Mouse (Mus musculus) ES-E14 (cell line): ENCODE measurements at regions not wholly inside any gene's neighbourhood (a gene's known extent, or its start where the extent isn't known, plus 50 kb on each side); places are given as distances from the start of the nearest gene placed in this dataset.

ENCODE experiments used
- DNase-seq: peaks from one replicate; pipeline ENCODE4 v3.0.0-alpha.2; 2013; ENCODE audit warnings: low read depth, low spot score
- H3K27ac ChIP-seq: 2 replicates; pipeline ENCODE4 v1.5.1; 2012; ENCODE audit warnings: low read depth, mild to moderate bottlenecking, low read length, moderate library complexity, mixed read lengths; ENCODE audit not compliant: poor library complexity, insufficient read depth, severe bottlenecking
- H3K36me3 ChIP-seq: 2 replicates; pipeline ENCODE4 v1.6.1; 2012; ENCODE audit warnings: mild to moderate bottlenecking, low read length, moderate library complexity, mixed read lengths; ENCODE audit not compliant: control insufficient read depth, poor library complexity, insufficient read depth, severe bottlenecking
- H3K4me1 ChIP-seq, 2 experiments: fragments of 150-350 bp in 1 of 2; sonication (generic) in 1 of 2; 2 replicates each; pipeline ENCODE4 v1.6.1; 2012; ENCODE audit warnings: low read length in 2 of 2, mild to moderate bottlenecking in 1 of 2, mixed read lengths in 1 of 2; ENCODE audit not compliant: control insufficient read depth in 2 of 2, insufficient read depth in 2 of 2, poor library complexity in 1 of 2
- H3K4me3 ChIP-seq, 2 experiments: fragments of 150-350 bp in 1 of 2; sonication (generic) in 1 of 2; 2 replicates each; pipeline ENCODE4 v1.5.1; 2012; ENCODE audit warnings: low read length in 2 of 2, low read depth in 1 of 2, mild to moderate bottlenecking in 1 of 2, mixed read lengths in 1 of 2; ENCODE audit not compliant: insufficient read depth in 1 of 2, poor library complexity in 1 of 2, severe bottlenecking in 1 of 2
- H3K9ac ChIP-seq: 2 replicates; pipeline ENCODE4 v1.6.1; 2012; ENCODE audit warnings: low read depth, mild to moderate bottlenecking, low read length, mixed read lengths; ENCODE audit not compliant: poor library complexity, insufficient read depth, severe bottlenecking
- H3K9me3 ChIP-seq: fragments of 150-350 bp; sonication (generic); 2 replicates; pipeline ENCODE4 v1.6.1; 2012; ENCODE audit warnings: low read depth, mild to moderate bottlenecking, low read length; ENCODE audit not compliant: control insufficient read depth, insufficient read depth
- CHD2 ChIP-seq: IDR thresholded peaks from 2 replicates; pipeline ENCODE4 v1.6.1; 2014; ENCODE audit warnings: mild to moderate bottlenecking, low read depth, low read length, inconsistent platforms
- HCFC1 ChIP-seq: IDR thresholded peaks from 2 replicates; pipeline ENCODE4 v1.6.1; 2012; ENCODE audit warnings: low read length, inconsistent platforms, borderline replicate concordance; ENCODE audit not compliant: insufficient read depth
- MAFK ChIP-seq: IDR thresholded peaks from 2 replicates; pipeline ENCODE4 v1.6.1; 2014; ENCODE audit warnings: mild to moderate bottlenecking, low read depth, low read length, inconsistent platforms; ENCODE audit not compliant: insufficient read depth
- ZC3H11A ChIP-seq: IDR thresholded peaks from 2 replicates; pipeline ENCODE4 v1.6.1; 2012; ENCODE audit warnings: low read depth, mild to moderate bottlenecking, inconsistent platforms, low read length, borderline replicate concordance
- ZNF384 ChIP-seq: IDR thresholded peaks from 2 replicates; pipeline ENCODE4 v1.6.1; 2012; ENCODE audit warnings: low read depth, low read length, inconsistent platforms
- in situ Hi-C, 2 experiments: fragments of 600-800 bp; cut with MboI; formaldehyde crosslinking; loops; one replicate each; pipeline ENCODE4 v1.15.1; 2025; ENCODE audit warnings: low sequenced_read_pairs in 2 of 2, inconsistent platforms in 1 of 2; ENCODE audit not compliant: unreplicated experiment in 2 of 2

DNA sequence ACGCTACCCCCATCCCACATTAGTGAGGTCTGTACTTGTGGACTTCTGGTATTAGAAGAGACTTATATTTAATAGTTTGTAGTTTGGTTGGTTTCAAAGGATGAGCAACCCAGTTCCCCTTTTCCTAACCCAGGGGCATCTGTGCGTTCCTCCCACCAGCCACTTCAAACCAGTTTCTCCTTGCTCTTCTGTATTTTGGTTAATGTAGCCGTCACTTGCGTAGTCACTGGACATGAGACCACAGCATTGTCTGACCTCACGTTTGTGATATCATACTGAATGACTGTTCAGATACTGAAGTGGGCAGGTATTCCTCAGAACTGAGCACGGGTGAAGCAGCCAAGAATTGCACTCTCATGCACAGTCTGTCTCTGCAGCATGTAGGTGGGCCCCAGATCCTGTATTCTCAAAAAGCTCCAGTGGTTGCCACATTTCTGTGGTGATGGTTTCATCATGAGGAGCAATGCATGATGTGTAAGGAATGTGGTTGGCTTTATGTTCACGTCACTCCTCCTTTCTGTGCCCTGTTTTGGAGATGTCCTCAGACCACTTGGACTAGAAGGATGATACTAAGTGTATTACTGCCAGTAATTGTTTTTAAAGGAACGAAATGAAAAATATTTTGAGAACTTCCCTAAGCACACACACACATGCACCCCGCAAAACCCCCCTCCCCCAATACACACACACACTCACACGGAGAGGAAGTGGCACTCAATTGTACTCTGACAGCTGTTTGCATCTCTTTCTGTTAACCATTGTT is 335.2 kb upstream of the Satb1 start:
- TF ChIP-seq HCFC1 (no peak), MAFK (no peak), CHD2 (no peak), ZNF384 (no peak), ZC3H11A (no peak)
- Histone ChIP-seq H3K9ac (no peak overlapping the region), H3K27ac (no peak overlapping the region), H3K36me3 (no peaks in the 10 kb centered on the region), H3K4me1 (no peaks in the 10 kb centered on the region), H3K9me3 (no peaks in the 10 kb centered on the region), H3K4me3 (no peak overlapping the region)
- DNase-seq: no peak
- in situ Hi-C loops: no loop called here

DNA sequence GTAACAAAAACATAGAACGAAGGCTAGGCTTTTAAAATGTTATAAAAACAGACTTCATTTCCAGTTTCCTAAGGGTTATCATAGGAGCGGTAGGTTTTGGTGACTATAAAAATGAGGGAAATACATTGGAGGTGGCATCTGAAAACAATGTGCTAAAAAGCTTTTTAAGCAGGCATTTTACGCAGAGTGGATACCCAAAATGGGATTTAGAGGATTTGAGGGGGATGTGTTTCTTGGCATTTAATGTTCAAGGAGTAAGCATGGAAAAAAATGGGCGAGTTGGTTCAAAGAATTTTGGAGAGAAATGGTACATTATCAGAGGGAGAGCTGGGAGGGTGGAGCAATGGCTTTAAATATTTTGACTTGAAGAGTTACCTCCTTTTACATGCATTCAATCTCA is 334.6 kb upstream of the Satb1 start:
- Histone ChIP-seq H3K4me1 (no peaks in the 10 kb centered on the region), H3K4me3 (no peak overlapping the region), H3K9me3 (no peaks in the 10 kb centered on the region), H3K36me3 (no peaks in the 10 kb centered on the region), H3K27ac (no peak overlapping the region), H3K9ac (no peak overlapping the region)
- in situ Hi-C loops: no loop called here
- no peak for DNase-seq
- no peak for TF ChIP-seq CHD2
- TF ChIP-seq MAFK: no peak
- TF ChIP-seq ZC3H11A: no peak
- no peak for TF ChIP-seq HCFC1
- TF ChIP-seq ZNF384: no peak

DNA sequence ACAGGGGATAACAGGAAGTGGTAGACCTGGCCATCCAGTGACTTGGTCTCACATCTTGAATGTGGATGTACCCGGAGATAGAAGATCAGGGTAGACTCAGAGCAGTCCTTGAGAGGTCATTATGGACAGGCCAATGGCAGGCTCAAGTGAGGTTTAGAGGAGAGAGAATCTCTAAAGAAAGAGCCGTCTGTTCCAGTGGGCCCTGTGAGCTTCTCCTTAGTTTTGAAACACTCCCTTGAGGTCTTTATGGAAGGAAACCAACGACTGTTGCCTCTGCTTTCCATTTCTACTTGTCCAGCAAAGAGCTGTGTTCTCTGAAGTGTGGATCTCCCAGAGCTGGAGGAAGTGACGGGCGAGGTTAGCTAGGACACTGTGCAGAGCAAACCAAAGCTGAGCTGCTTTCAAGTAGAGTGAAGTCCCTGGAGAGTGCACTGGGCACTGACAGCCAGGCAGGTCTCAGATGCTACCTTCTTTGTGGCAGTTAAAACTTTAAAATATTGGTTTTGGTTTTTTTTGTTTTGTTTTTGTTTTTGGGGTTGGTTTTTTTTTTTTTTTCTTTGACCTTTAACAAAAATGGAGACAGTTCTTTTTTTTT is 332.9 kb upstream of the Satb1 start:
- in situ Hi-C loops: no loop called here
- Histone ChIP-seq H3K4me3 (no peak overlapping the region), H3K9me3 (no peaks in the 10 kb centered on the region), H3K27ac (no peak overlapping the region), H3K9ac (no peak overlapping the region), H3K36me3 (no peaks in the 10 kb centered on the region), H3K4me1 (no peaks in the 10 kb centered on the region)
- DNase-seq: no peak
- TF ChIP-seq MAFK (no peak), ZNF384 (no peak), ZC3H11A (no peak), HCFC1 (no peak), CHD2 (no peak)

DNA sequence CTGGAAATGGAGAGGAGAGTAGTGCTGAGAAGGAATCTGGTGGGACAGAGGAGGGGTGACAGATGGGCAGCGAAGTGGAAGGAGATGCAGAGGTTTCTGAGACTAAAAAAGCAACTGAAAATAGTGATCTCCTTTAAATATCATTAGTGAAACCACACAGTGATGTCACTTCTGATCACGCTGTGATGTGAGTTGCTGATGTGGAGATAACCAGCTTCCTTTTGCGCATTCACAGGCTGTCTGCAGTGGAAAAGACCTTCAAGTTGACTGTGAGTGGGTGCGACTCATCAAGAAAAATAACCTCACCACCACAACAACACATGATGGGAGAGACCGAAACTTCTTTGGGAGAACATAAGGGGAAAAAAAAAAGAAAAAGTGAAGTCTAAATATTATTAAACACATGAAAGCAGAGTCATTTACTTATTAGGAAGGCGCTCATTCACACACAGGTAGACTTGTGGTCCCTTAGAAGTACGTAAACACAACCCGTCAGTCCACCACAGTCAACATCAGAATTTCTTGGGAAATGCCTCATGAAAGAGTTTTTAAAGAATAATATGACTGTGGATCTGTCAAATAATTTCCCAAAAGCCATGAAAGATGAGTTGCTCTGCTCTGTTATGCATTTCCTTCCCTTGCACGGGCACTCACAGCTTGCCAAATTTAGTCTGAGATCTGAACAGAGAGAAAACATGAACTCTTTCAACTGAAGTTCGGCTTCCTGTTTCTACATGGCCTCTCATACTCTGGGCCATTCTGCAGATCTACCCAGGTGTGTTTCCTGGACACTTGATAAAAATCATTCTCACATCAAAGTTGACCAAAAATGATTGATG is 329.7 kb upstream of the Satb1 start:
- TF ChIP-seq MAFK (no peak), HCFC1 (no peak), ZNF384 (no peak), ZC3H11A (no peak), CHD2 (no peak)
- no peak overlapping the region for H3K9ac ChIP-seq
- in situ Hi-C loops: no loop called here
- H3K9me3 ChIP-seq: no peaks in the 10 kb centered on the region
- no peak for DNase-seq
- H3K4me1 ChIP-seq: no peaks in the 10 kb centered on the region
- H3K4me3 ChIP-seq: no peak overlapping the region
- no peaks in the 10 kb centered on the region for H3K36me3 ChIP-seq
- H3K27ac ChIP-seq: no peak overlapping the region
